Mouse (Mus musculus): ENCODE data around the gene Tbl3.
"Not testable (repeated sequence)": the region's sequence is repeated elsewhere in the genome, so short reads cannot be mapped to it uniquely, and the experiment has no call there.

GRCm38 (mm10) chr17:24721383-24721955 is 14.0 kb upstream of the Tbl3 start:
- TF ChIP-seq EP300, CTCF (IDR thresholded peaks at IDR 0.05; ENCODE audit: low read depth): not testable (repeated sequence)

Measured in liver, postnatal 0 days (tissue).